Mouse (Mus musculus): ENCODE measurements around the gene Olfr149.
"Not testable (repeated sequence)": the region's sequence is repeated elsewhere in the genome, so short reads cannot be mapped to it uniquely, and the experiment has no call there.

The Olfr149 gene

DNA sequence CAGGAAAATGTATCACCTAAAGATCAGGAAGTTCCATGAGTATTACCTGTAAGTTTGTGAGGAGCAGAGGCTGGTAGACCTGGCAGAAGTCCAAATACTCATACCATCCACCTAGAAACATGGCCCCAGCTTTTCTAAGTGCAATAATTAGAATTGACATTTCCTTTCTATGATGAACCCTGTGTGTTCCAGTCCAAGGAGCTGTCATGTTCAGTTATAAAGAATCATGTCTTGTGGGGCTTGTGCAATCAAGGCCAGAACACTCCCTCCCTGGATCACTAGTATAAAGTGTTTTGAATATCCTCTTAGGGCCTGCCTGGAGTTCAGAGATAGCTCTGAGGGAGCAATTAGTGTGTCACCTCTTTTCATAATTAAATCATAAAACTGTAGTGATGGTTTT is at the start of gene Olfr149:
Olfr149 (minus strand) TSS at position 101 of the 400 bp plus-strand sequence.
- DNase-seq (ENCODE audit: extremely low spot score, low spot score) = no peak

- DNase-seq (ENCODE audit: extremely low spot score, low spot score) = no peak
These were observed 39.5 kb upstream of the Olfr149 start for GRCm38 (mm10) chr9:39746428-39746827.

DNA sequence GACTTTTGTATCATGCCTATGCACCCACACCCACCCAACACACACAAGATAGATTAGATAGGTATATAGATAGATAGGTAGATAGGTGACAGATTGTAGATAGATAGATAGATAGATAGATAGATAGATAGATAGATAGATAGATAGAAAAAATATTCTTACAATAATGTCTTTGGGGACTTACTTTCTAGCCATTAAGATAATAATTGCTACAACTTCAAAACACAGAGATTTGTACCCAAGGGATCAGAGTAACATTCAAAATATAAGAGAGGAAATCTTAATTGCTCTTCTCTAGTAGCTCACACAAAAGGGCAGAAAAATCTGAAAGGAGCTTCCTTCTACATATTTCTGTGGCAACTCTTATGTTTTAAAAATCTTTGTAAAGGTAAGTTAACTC is 39.0 kb upstream of the Olfr149 start, which contains the start of gene Olfr967:
Olfr967 (plus strand) TSS at position 301 of the 400 bp plus-strand sequence.
- DNase-seq (ENCODE audit: extremely low spot score, low spot score) = no peak

GRCm38 (mm10) chr9:39740741-39741140 is 33.8 kb upstream of the Olfr149 start:
- DNase-seq (ENCODE audit: extremely low spot score, low spot score) = no peak

- DNase-seq (ENCODE audit: extremely low spot score, low spot score) = no peak
These were observed 23.8 kb upstream of the Olfr149 start, which contains the start of gene Olfr150 for GRCm38 (mm10) chr9:39730678-39731077. Olfr150 (plus strand) TSS chr9:39730978.

DNA sequence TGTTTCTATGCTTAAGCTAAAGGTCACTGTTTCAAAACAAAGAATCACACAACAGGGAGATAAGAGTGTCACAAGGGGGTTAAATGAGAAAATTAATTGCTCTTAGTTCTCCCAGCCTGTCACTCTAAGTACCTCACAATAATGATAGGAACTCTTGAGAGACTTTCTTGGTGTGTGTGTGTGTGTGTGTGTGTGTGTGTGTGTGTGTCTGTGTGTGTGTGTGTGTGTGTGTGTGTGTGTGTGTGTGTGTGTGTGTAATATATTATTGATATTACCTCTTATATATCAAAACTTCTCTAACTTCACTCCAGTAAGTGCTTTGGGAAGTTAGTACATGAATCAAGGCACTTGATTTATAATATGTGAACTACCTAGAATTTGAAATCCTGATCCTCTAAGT is 4.1 kb upstream of the Olfr149 start, which contains the start of gene Olfr965:
Olfr965 (plus strand) TSS at position 301 of the 400 bp plus-strand sequence.
- no peak for DNase-seq (ENCODE audit: extremely low spot score, low spot score)

DNA sequence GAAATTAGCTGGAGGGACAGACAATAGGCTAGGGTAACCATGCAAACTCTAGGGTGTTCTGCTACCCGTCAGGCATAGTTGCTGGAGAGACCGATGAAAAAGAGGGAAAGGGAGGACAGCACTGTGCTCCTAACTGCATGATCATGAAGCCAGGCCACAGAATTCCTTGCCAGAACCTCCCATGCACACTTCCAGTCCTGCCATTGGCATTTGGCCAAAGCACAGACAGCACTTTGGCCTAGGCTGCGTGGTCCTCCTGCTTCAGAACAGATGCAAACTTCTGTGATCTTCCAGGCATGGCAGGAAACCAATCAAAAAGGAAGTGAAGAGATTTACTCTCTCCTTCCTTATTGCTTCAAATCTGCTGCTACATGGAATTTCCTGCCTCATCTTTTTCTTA is 2.0 kb upstream of the Olfr149 start:
- DNase-seq (ENCODE audit: extremely low spot score, low spot score) = no peak

- not testable (repeated sequence) for DNase-seq (ENCODE audit: extremely low spot score, low spot score)
These were observed 5.8 kb downstream of the Olfr149 start for GRCm38 (mm10) chr9:39701123-39701522.

GRCm38 (mm10) chr9:39679280-39679679 is 27.6 kb downstream of the Olfr149 start:
- no peak for DNase-seq (ENCODE audit: extremely low spot score, low spot score)

GRCm38 (mm10) chr9:39678557-39678956 is 28.4 kb downstream of the Olfr149 start:
- DNase-seq (ENCODE audit: extremely low spot score, low spot score) = no peak

DNA sequence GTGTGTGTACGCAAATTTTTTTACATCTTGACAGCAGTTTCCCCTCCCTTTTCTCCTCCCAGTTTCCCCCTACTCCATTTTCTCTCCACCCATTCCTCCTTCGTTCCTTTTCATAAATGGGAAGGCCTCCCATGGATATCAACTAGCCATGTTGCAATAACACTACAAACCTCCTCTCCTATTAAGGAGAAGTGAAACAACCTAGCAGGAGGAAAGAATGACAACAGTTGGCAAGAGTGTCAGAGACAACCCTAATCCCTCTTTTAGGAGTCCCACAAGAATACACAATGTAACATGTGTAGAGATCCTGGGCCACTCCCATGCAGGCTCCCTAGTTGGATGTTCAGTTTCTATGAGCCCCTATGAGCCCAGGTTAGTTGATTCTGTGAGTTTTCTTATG is 32.1 kb downstream of the Olfr149 start:
- DNase-seq (ENCODE audit: extremely low spot score, low spot score) = no peak

- no peak for DNase-seq (ENCODE audit: extremely low spot score, low spot score)
These were observed 37.2 kb downstream of the Olfr149 start for GRCm38 (mm10) chr9:39669723-39670122.

GRCm38 (mm10) chr9:39666905-39667304 is 40.0 kb downstream of the Olfr149 start, which contains the start of gene Olfr963:
Olfr963 (plus strand) TSS chr9:39667205.
- no peak for DNase-seq (ENCODE audit: extremely low spot score, low spot score)

- DNase-seq (ENCODE audit: extremely low spot score, low spot score) = no peak
These were observed 52.0 kb downstream of the Olfr149 start for GRCm38 (mm10) chr9:39654756-39655396.

All from neural tube, embryonic 10.5 days (tissue).